Mouse (Mus musculus) adrenal gland, adult 2 months (tissue): ENCODE measurements around the gene Adora3. TPM values are rescaled to one million over a fixed set of nuclear protein-coding genes. Genes with fewer than 3 reads are reported as not detected.

Experiments used
- DNase-seq: peaks from one replicate; pipeline ENCODE4 v3.0.0; 2021
- long read RNA-seq: library from polyadenylated mRNA; stranded (forward); transcript quantifications from one replicate; pipeline ENCODE4 v2.0.0, GENCODE M21; 2021
- polyA plus RNA-seq: library from polyadenylated mRNA; depleted of rRNA; stranded (reverse); fragments of >200 nt; gene quantifications from 2 replicates; pipeline ENCODE4 v1.2.3, GENCODE M21; 2012; rRNA removed
- total RNA-seq, 2 experiments: library from RNA; stranded (reverse); gene quantifications; 2 replicates each; pipeline ENCODE4 v1.2.3; 2021

Gene Adora3
- under 1 TPM; 0.12 to 0.35 TPM for total RNA-seq
- polyA plus RNA-seq, result 0.18 and 0.28 TPM in 2 replicates
- long read RNA-seq, partial matches to known transcripts, result 0 of 1 reads
- long read RNA-seq, other reads (novel, unspliced or antisense), result 0 of 1 reads

DNA sequence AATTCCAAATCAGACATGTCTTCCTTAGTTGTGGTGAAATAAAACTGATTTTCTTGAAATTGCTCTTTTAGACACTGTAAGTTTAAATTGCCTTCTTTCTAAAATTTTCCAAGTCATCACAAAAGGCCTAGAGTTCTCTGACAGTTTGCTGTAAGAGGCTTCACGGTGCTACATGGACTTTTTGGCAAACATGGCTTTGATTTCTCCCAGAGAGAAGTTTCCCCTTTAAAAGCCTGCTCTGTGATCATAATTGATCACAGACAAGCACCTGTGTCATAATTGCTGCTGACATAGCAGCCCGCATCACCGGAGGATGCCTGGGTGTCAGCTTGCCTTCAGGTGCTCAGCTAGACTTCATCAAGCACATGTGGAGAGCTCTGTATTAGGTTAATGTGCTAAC, at the start of gene Adora3, which contains the start of gene Tmigd3:
Adora3 (plus strand) TSS at position 301 of the 400 bp plus-strand sequence.
Tmigd3 (plus strand) TSS at position 346 of the 400 bp plus-strand sequence.
- DNase-seq, result no peak

DNA sequence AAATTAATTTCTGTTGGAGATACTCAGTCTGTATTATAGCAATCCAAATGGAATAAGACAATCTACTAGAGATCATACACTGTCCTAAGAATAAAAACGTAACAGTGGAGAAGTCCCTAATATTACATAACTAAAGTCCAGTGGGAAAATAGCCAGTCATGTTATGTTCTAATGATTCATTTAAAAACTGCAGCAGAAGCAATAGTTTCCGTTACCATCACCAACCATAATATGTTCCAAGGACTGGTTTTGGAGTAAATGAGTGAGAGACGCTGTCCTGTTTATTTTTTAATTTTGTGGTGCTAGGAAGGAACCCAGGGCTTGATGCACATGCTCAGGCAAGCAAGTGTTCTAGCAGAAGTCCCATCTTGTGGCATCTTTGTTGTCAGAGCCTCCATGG, 49.2 kb upstream of the Adora3 start:
- DNase-seq, result no peak

DNA sequence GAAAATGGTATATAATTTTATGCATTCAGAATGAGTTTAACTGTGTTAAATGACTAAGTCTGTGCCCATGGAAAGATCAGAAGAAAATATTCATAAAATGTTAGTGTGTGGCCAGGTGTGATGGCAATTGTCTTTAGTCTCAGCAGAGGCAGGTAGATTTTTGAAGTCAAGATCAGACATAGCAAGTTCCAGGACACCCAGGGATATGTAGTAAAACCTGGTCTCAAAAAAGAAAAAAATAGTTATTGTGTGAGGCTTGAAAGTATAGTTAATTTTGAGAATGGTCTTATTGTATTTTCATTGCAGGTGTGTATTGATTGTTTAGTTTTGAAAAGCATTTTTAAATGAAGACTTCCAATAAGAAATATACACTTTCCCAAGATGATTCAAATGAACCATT, 47.0 kb upstream of the Adora3 start:
- DNase-seq, result no peak

DNA sequence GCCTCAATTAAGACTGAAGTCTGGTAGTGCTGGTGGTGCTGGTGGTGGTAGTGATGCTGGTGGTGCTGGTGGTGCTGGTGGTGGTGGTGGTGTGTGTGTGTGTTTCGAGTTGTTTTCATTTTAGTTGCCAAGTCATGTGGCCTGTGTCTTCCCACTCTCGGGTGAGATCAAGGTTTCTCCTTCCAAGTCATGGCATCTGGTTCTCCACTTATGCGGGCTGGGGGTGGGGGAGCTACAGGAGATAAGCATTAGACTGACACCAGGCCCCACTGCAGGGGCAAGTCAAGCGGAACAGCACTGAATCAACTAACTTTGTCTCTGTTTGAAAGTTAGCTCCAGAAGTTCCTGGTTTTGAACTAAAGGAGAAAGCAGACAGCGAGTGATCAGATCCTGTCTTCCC, 46.6 kb upstream of the Adora3 start:
- no peak for DNase-seq

DNA sequence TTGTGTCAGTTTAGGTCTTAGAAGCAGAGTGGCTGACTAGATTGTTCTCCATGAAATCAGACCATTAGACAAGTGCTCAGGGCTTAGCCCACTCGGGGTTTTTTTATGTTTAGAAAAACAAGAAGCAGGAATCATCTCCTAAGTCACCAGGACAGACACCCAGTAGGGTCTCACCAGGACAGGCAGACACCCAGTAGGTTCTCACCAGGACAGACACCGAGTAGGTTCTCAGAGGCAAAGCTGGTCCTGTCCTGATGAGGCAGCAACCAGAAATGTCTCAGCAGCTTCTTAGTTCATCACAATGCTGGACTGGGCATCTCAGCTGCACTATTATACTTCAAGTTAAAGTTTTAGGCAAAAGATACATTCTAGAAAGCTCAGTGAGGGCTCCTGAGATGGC, 46.0 kb upstream of the Adora3 start:
- DNase-seq, result no peak

DNA sequence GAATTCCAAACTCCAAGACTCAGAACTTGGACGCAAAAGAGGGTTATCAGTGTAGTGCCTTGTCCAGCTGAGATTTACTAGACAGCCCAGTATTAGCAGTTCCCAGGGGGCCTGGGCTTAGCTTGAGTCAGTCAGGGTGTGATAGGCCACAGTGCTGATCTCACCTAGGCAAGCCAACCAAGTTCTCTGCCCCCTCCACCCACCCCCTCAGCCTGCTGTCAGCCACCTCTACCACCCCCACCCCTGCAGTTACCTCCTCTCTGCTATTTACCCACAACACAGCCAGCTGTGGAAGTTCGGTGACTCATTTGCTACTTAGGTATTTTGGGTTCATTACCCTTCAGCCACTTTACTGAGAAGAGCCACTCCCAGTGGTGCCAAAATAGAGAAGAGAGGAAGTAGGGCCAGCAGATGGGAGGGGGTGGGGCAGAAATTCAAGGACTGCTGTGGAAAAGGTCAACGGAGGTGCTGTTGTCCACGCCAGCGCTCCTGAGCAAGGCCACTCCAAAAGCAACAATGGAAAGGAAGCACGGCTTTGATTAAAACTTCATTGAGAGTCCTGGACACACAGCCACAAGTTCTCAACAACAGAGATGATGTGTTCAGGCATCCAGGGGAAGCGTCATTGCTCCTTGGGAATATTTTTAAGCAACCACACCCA, 45.0 kb upstream of the Adora3 start:
- peak; percentile 67 for DNase-seq

DNA sequence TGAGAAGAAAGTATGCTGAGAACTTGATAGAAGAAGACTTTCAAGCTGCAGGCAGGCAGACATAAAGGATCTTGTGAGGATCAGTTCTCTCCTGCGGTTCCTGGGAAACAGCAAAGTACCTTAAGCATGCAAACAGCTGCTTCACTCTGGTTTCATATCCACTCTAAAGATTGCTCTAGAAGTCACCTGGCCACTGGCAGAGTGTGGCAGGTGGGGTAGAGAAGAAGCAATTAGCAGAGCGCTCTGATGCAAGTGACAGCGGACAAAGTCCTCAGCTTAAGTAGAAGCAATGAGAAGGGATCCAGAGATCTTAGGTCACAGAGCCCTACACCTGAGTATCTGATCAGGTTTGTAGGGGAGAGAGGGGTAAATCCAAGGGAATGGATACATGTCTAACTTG, 39.1 kb upstream of the Adora3 start:
- no peak for DNase-seq

DNA sequence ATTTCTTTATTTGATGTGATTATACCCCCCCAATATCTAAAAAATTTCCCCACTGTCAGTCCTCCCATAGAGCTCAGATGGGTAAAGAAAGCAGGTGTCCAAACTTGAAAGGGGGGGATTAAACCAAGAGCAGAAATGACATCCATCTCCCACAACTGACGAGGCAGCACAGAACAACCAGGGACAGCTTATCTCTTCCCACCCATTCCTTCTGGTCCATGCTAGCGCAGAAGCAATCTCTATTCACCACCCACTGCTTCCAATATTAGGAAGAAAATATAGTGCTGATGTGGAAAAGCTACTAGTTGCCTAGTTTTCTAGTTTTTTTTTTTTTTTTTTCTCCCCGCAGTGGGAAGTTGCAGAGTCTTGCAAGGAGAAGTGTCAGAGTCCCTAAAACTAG, 34.8 kb upstream of the Adora3 start:
- DNase-seq, result no peak

DNA sequence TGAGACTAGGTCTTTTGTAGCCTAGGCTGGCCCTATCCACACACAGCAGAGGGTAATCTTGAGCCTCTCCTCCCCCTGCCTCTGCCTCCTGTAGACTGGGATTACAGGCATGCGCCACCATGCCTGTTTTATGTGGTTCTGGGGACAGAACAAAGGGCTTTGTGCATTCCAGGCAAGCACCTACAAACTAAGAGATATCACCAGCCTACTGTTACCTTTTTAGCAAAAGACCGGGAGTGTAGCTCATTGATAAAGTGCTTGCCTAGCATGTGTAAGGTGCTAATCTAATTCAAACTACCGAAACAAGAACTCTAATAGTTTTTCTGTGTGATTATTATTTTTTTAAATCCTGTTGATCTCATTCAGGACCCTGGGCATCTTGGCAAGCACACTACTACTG, 33.8 kb upstream of the Adora3 start:
- no peak for DNase-seq

DNA sequence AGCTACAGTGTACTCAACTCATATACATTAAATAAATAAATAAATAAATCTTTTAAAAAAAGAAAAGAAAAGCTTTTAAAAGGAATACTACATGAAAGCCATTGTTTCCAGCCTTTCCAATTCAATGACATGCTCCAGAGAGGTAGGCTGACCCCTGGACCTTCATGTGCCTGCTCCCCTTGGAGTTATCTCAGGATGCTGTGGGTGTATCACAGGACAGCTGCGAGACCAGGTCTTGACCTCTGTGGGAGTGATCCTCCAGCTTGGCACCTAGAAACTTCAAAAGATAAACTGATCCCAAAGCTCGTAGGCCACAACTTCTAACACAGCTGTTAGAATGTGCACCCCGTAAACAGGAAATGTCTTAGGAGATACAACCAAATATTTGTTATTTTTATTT, 32.0 kb upstream of the Adora3 start:
- DNase-seq, result no peak

DNA sequence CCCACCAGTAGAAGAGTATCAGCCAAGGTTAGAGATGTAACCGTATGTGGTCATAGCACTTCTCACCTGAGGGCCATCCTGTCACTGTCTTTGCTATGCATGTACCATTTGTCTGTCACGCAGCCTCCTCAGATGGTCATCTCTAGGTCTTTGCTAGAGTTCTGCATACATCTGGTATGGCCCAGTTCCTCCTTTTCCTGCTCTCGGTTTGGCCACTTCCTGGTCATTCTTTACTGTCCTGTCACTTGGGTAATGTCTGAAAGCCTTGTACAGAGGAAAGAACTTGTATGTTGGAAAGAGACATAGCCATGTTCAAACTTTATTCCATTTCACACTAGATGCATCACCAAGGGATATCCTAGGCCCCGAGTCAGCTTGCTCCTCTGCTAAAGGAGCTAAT, 30.8 kb upstream of the Adora3 start:
- no peak for DNase-seq

DNA sequence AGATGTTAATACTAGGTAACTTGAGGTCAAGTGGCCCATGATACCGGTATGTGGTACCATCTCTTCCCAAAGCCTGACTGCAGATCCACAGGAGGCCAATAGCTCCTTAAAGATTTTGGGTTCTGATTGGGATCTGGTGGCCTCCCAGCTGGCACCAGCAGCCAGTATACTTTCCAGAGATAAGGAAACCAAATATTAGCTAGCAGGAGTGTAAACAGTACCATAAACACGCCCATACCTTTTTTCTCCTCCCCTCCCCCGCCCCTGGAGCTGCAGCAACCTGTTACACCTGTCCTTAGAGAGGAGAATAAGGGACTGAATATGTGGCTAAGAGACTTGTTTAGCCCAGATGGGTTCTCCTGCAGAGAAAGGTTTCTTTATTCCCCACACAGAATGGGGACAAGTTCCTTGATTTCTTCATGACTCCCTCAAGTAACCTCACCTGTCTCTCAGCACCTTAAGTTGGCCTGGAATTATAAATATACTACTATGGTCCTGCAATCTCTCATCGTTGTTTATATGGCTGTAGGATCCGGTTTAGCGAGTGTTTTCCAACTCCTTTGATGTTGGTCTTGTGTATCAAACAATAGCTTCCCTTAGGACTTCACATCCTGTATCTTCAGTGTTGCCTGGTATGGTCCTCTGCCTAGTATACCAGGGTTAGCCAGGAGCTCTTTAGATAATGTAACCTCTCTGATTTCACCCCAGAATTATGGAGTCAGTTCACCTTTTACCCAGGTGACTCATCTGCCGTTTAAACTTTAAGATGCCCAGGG, 24.2 kb upstream of the Adora3 start:
- DNase-seq, result no peak

DNA sequence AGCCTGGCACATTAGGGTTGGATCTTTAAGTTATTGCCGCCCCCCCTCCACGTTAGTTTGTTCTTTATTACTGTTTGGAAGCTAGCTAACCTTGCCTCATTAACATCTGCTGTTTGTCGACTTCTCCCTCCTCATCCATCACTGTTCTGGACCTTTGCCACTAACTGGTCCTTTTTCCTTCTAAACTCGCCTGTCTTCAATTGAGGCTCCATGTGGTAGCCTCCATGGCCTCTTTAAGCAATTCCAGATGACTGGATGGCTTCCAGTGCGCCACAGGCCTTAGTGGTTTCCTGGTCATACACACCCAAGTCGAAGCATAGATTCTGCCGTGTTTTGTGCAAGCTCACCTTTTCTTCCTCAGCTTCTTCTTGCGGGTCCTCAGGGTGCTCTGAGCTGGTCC, 16.9 kb upstream of the Adora3 start:
- DNase-seq, result no peak

DNA sequence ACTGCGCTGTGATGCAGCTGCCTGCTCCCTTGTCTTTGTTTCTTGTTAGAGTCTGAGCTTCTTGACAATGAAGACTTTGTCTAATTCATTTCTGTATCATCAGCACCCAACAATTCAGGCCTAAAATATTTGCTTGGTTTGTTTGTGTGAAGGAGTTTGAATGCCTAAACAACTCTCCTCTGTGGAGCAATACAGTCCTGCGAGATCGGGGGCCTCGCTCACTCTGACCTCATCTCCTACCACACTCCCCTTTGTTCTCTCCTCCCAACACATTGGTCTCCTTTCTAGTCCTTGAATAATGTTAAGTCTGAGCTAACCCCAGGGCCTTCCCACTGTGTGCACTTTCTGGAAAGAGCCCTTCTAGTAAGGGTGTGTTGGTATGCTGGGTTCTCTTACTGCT, 15.9 kb upstream of the Adora3 start:
- no peak for DNase-seq

DNA sequence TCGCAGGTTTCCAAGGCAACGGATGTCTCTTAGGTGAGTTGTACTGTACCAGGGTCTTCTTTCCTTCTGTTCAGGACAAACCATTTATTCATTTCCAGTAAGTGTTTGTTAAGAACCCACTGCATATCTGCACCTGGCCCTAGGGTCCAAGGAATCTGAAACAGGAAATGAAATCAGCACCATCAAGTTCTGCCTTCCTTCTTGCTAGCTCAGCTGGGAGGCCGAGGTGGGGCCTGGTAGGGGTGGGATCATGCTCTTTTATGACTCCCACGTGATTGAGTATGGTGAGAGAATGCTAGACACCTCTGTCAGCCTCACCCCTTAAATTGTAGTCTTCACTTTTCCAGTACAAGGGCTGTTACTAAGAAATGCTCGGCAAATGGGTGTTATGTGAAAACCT, 13.1 kb upstream of the Adora3 start:
- DNase-seq, result no peak

DNA sequence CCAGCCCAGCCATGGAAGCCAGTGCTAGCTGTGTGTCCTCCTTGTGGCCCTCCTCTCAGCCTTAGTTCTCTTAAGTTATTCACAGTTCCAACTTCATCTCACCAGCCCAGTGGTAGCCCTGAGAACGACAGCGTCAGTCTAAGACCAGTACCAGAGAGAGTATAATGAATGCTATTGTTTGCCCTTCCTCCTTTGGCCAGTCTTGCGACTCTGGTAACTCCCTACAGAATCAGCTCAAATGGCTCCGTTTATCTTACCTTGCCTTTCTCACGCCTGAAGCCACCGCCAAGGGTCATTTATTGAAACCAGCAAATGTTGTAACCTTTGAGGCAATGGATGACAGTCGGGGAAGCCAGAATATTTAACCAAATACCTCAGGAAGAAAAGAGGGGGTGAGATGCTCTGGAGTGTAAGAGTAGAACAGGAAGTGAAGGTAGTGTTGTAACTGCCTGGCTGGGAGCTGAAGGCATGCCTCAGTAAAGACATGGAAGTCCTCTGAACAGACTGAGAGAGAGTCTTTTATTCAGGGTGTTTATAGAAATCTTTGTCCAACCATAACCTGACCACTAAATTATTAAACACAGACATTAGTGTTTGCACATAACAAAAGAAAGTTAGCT, 8.8 kb upstream of the Adora3 start:
- no peak for DNase-seq

DNA sequence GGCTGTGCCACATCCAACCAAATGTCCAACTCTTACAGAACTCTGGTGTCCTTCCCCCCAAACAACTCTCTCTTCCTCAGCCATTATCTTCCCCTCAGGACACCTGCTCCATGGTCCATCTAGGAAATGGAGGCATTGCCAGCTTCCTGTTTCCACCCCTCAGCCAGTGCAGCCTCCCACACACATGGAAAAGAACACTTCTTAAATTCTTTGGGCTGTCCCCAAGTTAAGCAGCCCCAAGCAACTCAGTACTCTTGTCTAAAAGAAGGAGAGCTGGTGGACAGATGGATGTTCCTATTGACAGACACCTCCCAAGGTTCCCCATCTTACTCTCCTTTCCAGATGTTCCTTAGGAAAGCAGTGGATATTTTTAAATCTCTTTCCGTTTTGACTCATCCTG, 6.5 kb upstream of the Adora3 start:
- no peak for DNase-seq

DNA sequence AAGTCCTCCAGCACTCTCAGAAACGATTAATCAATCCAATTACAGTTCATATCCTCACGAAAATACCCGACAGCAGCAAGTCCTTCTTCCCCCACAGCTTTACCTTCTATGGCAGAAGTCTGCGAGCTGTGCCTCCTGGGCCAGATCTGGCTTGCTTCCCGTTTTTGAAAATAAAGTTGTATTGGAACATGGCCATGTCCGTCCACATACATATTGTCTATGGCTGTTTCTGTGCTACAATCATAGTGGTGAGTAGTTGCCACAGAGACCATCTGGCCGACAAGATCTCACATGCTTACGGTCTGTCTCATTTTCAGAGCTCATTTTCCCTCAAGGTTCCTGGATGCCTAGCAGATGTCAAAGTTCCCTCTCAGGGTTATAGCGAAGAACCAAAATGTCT, 5.5 kb upstream of the Adora3 start:
- no peak for DNase-seq

DNA sequence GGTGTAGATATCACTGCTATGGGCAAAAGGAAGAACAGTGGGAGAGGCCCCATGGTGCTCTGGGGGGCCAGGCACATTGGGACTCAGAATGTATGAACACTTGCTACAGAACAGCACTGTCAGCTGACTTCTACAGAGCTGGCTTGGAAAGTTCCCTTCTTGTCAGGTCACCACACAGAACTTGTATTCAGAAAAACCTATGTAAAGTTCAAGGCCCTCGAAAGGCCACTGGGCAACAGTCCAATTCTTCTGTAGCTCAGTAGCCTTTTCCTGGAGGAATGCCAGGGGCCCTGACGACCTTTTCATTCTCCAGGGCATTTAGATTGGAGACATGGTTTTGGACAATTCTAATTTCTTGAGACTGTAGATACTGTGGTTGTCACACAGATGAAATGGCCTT, 2.5 kb upstream of the Adora3 start:
- DNase-seq, result peak; percentile 87

DNA sequence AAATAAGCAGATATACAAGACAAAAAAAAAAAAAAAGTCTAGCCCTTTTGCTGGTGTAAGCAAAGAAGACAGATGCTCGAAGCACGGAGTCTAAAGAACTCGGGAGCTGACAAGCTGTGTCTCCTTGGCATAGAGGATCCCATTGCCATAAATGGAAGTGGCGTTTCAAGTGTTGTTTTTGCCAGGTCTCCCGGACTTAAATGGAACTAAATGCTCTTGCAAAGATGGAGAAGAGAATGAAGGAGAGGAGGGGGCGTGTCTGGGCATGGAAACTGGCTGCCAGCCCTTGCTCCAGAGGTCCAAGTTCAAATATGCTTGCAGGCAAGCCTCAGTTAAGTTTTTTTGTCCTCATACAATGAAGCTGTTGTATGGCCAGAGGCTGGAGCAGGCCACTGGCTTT, 1.4 kb downstream of the Adora3 start:
- peak; percentile 31 for DNase-seq

DNA sequence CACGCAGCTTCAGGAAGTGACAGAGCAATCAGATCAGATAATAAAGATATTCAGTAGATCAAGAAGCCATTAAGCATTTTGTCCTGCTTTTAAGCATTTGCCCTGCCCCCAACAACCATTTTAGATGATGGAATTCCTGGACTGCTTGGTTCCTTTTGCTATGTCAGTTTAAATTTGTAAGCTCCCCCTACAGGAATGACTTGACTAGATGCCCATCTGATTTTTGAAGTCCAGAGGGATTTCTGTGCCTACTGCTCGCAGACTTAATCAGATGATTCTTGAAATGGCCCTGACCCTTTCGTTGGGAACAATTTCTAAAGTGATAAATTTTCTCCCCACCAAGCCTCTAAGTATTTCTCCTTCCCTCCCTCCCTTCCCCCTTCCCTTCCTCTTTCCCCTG, 1.9 kb downstream of the Adora3 start:
- peak; percentile 50 for DNase-seq

DNA sequence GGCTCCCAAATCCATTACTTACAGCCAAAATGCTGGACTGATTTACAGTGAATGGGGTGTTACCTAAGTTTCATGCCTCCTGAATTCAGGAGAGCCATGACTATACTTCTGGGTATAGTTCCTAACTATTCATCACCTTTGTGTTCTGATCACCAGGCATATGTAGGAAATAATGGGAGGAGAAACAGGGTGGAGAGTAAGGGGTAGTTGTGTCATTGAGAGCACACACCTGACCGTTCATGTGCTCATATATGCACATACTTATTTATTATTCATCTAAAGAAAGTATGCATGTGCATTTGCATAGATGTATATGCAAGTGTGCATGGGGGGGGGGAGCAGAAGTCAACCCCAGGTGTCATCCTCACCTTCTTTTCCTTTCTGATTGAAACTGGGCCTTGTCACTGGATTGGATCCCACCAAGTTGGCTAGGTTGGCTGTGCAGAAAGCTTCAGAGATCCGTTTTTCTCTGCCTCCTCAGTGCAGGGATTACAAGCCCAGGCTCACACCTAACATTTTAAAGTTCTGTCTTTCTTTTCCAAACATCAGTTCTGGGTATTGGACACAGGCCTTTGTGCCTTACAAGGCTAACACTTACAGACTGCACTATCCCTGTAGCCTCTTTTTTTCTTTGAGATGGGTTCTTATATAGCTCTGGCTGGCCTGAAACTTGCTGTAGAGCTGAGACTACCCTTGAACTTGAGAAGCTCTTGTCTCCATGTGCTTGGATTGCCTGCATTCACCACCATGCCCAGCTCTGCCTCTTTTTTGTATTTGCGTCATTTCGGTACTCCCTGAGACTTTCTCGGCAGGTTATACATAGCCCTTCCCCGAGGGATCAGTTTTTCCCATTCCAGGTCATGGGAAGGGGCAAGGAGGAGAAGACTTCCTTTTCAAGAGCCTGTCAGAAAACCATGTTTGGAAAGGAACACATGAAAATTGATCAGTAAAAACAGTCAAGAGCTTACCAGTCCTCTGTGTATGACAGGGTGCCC, 3.1 kb downstream of the Adora3 start:
- no peak for DNase-seq
